Mouse (Mus musculus): Measurements from ENCODE around the gene Wt1.

DNA sequence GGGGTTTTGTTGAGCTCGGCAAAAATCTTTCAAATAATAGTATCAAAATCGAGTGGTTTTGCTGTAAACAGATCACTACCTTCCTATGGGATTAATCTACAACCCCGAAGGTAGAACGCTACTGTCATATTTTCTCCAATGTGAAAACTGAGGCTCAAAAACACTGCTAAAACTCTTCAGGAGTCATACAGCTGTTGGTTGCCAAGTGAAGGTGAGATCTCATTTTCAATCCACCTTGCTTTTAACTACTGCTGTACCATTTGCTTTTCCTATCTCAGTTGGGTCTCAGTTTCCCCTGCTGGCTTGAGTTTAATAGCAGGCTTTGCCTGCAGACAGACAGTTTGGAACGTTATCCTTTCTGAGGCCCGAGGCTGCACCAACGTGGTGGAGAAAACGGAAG is 2.9 kb upstream of the Wt1 start:
- TF ChIP-seq CTCF (IDR thresholded peaks at IDR 0.05; ENCODE audit: control insufficient read depth, insufficient read depth, insufficient replicate concordance, low read depth, low read length) (no peak), POLR2A (IDR thresholded peaks at IDR 0.05; ENCODE audit: control insufficient read depth, low read depth, low read length) (no peak)
